Mouse (Mus musculus) heart, adult 2 months (tissue): Measurements from ENCODE around the gene Olfr91.

Experiments
- CTCF ChIP-seq: fragments of 200-600 bp; IDR thresholded peaks from 2 replicates; pipeline ENCODE4 v1.8.1; 2022; ENCODE audit warnings: antibody characterized with exemption, mild to moderate bottlenecking, moderate library complexity
- EP300 ChIP-seq: fragments of 200-500 bp; IDR thresholded peaks from 2 replicates; pipeline ENCODE4 v1.6.1; 2011; ENCODE audit warnings: low read depth, low read length, control low read depth; ENCODE audit not compliant: insufficient read depth
- POLR2A ChIP-seq: fragments of 200-500 bp; IDR thresholded peaks from 2 replicates; pipeline ENCODE4 v1.6.1; 2011; ENCODE audit warnings: mild to moderate bottlenecking, low read depth, low read length, control low read depth; ENCODE audit not compliant: insufficient read depth

- TF ChIP-seq POLR2A, result no peak
- no peak for TF ChIP-seq CTCF
- TF ChIP-seq EP300, result no peak
Measured at GRCm38 (mm10) chr17:37078193-37078592, 19.9 kb downstream of the Olfr91 start.
